Comparison of ENCODE assay signal across 8 mouse cellular contexts in the genomic region with DNA sequence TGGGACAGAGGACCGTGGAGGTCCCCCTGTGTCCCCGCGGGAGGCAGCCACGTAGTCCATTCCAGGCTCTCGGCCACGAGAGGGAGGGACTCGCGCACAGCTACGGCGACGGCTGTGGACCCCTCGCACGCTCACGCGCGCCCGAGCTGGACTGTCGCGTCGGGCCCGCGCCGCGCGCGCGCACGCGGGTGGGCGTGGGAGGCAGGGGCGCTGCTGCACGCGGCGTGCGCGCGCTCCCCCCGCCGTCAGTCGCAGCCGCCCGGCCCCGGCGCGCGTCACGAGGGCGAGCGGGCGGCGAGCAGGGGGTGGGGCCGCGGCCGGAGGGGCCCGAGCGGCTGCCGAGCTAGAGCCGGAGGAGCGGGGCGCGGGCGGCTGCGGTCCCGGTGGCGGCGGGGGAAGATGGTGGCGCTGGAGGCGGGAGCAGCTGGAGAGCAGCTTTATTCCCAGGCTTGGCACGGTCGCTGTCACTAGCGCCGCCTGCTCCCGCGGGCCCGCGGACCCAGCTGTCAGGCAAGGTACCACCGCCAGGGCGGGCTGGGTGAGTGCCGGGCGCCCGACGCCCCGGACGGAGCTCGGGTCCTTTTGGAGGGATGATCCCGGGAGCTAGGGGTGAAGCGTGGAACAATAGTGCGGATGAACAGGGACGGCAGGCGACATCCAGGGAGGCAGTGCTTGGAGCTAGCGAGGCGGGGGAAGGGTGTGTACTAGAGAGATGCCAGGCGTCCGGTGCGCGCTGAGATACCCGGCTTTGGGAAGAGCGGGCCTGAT. TPM values are rescaled to one million over a fixed set of nuclear protein-coding genes. Genes with fewer than 3 reads are reported as not detected.
DNase-seq lines count a peak whose midpoint lies in the region; ATAC-seq and TF ChIP-seq lines count a peak whose summit lies in the region.

A gene (plus strand): TSS at position 334 of the 768 bp plus-strand sequence.

- peak; percentile 60 for TF ChIP-seq POLR2A in brain, embryonic 14.5 days (IDR thresholded peaks at IDR 0.05; ENCODE audit: borderline replicate concordance, extremely low read depth, insufficient read depth, insufficient read length, poor library complexity, severe bottlenecking)

- peak; percentile 89 for ATAC-seq in hindbrain, embryonic 14.5 days (ENCODE audit: low FRiP score)

- peak within 1 kb of the TSS; percentile 74 to 83 for H3K4me3 ChIP-seq in ES-E14 (ENCODE audit: insufficient read depth in 1 of 2, low read depth in 1 of 2, low read length in 2 of 2, poor library complexity in 1 of 2, severe bottlenecking in 1 of 2)
- peak within 1 kb of the TSS; percentile 86 for H3K4me3 ChIP-seq in hindbrain, embryonic 14.5 days (replicated peaks; ENCODE audit: low read length)

- no peaks in the 10 kb centered on the region for H3K27me3 ChIP-seq in hindbrain, embryonic 14.5 days (ENCODE audit: control insufficient read depth, insufficient read depth, low read length)

- H3K4me1 ChIP-seq in ES-E14 (ENCODE audit: control insufficient read depth in 2 of 2, insufficient read depth in 2 of 2, low read length in 2 of 2, poor library complexity in 1 of 2): peaks cover 2% of the 10 kb centered on the region in 2 experiments; a peak in 1 of 4 replicates
- peaks cover 37% of the 10 kb centered on the region for H3K4me1 ChIP-seq in hindbrain, embryonic 14.5 days (replicated peaks; ENCODE audit: control insufficient read depth, insufficient read depth, low read length)

- TF ChIP-seq CTCF in brain, embryonic 14.5 days (IDR thresholded peaks at IDR 0.05; ENCODE audit: borderline replicate concordance, extremely low read depth, insufficient read depth, insufficient read length): peak; percentile 52

- DNase-seq in ES-E14 (ENCODE audit: low read depth, low spot score): peak; percentile 19
- peak; percentile 90 for DNase-seq in brain, embryonic 14.5 days (ENCODE audit: low read depth)
- DNase-seq in forelimb bud, embryonic 11.5 days (ENCODE audit: low read depth, low spot score): peak; percentile 27
- peak; percentile 91 for DNase-seq in hindbrain, embryonic 14.5 days (ENCODE audit: low spot score)
- DNase-seq in left cerebral cortex, adult 11 months (ENCODE audit: low spot score): peak; percentile 58
- peak; percentile 66 for DNase-seq in lung, postnatal 14 days
- peak; percentile 54 for DNase-seq in ovary, postnatal 14 days (ENCODE audit: low spot score)
- DNase-seq in thymus, postnatal 10 days (ENCODE audit: low spot score in 2 of 2): peak; percentile 22 to 48

- H3K36me3 ChIP-seq in ES-E14 (ENCODE audit: control insufficient read depth, insufficient read depth, low read length, poor library complexity, severe bottlenecking): no peaks in the 10 kb centered on the region
- no peaks in the 10 kb centered on the region for H3K36me3 ChIP-seq in hindbrain, embryonic 14.5 days (replicated peaks; ENCODE audit: control insufficient read depth, insufficient read depth)

- no peak within 1 kb of the TSS for H3K27ac ChIP-seq in ES-E14 (ENCODE audit: insufficient read depth, low read depth, low read length, poor library complexity, severe bottlenecking)
- peak within 1 kb of the TSS; percentile 99 for H3K27ac ChIP-seq in hindbrain, embryonic 14.5 days

- no peaks in the 10 kb centered on the region for H3K9me3 ChIP-seq in ES-E14 (ENCODE audit: control insufficient read depth, insufficient read depth, low read depth, low read length)
- H3K9me3 ChIP-seq in hindbrain, embryonic 14.5 days (ENCODE audit: control insufficient read depth, low read length): no peaks in the 10 kb centered on the region

- under 1% methylated on average over 81 of the region's 98 CpGs for WGBS in hindbrain, embryonic 14.5 days

- in situ Hi-C loops in ES-E14 (cut with MboI; ENCODE audit: low sequenced_read_pairs in 2 of 2, unreplicated experiment in 2 of 2): no loop called here

- peak within 1 kb of the TSS; percentile 74 for H3K4me2 ChIP-seq in hindbrain, embryonic 14.5 days (replicated peaks)

- peak within 1 kb of the TSS; percentile 76 for H3K9ac ChIP-seq in ES-E14 (ENCODE audit: insufficient read depth, low read depth, low read length, poor library complexity, severe bottlenecking)
- peak within 1 kb of the TSS; percentile 96 for H3K9ac ChIP-seq in hindbrain, embryonic 14.5 days

TF ChIP-seq in ES-E14, 5 proteins besides CTCF, POLR2A, EP300 and RAD21:
- TF ChIP-seq CHD2 (IDR thresholded peaks at IDR 0.05; ENCODE audit: low read depth, low read length) (no peak), ZNF384 (IDR thresholded peaks at IDR 0.05; ENCODE audit: low read depth, low read length) (no peak), ZC3H11A (IDR thresholded peaks at IDR 0.05; ENCODE audit: borderline replicate concordance, low read depth, low read length) (no peak), MAFK (IDR thresholded peaks at IDR 0.05; ENCODE audit: insufficient read depth, low read depth, low read length) (no peak), HCFC1 (IDR thresholded peaks at IDR 0.05; ENCODE audit: borderline replicate concordance, insufficient read depth, low read length) (no peak)
TF ChIP-seq in ES-E14: peak in this region for 0.

RNA-seq across cellular contexts. Expression of the gene that starts here (rescaled TPM):
- 0.16 and 0.22 TPM in 2 replicates for total RNA-seq in ES-E14 (2012; rRNA removed)
- polyA plus RNA-seq in brain, embryonic 14.5 days (2012; rRNA removed): 25.6 and 53.4 TPM in 2 replicates
- 14.6 and 17.4 TPM in 2 replicates for polyA plus RNA-seq in hindbrain, embryonic 14.5 days (2014; fragmentation: Nextera tagmentation; extraction: Ambion mirVana)

Comparison
In these comparisons a context has a peak if more than half of its experiments do, and no peak if none do; other contexts are left out.
1. Peak in DNase-seq, H3K4me3 ChIP-seq and H3K9ac ChIP-seq in ES-E14; RNA of the gene not detected or under 1 TPM.
2. DNase-seq: peak in every context shown above with its lines; median percentile 91 in hindbrain, embryonic 14.5 days; 90 in brain, embryonic 14.5 days; 66 in lung, postnatal 14 days; 58 in left cerebral cortex, adult 11 months; 54 in ovary, postnatal 14 days; 35 in thymus, postnatal 10 days; 27 in forelimb bud, embryonic 11.5 days; 19 in ES-E14.